9 mouse cellular contexts compared by ENCODE assay signal in the genomic region with DNA sequence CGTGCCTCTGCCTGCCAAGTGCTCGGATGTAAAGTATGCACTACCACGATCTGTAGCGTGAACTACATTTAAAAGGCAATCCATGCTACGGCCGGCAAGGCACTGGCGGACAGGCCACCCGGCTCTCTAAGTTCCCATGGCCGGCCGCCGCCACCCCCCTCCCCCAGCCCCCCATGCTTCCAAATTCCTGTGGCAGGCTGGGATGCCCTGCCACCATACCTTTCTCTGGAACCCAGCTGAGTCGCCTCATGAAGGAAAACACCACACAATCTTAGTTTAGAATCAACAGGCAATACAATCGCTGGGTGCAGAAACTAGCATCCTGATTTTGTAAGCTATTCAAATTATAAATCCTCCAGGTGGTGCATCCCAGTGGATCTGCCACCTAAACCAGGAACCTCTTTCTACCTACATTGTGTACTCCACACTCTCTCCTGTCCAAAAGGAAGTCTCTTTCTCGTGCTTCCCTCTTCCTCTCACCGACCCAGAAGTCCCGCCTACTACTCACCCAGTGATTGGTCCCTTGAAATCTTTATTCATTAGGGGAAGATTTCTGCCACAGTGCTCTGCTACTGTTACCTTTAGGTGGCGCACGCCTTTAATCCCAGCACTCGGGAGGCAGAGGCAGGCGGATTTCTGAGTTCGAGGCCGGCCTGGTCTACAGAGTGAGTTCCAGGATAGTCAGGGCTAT. TPM values are rescaled to one million over a fixed set of nuclear protein-coding genes. Genes with fewer than 3 reads are reported as not detected.
A peak's percentile ranks its signal among the peaks of the same experiment; 100 is the strongest.
DNase-seq lines count a peak whose midpoint lies in the region; ATAC-seq and TF ChIP-seq lines count a peak whose summit lies in the region.
"Had no signal": no experiment of that assay in that cellular context is flagged by ENCODE, and none has a peak within 500 bp of the region (broad histone marks: within the 10 kb centered on the region; RNA-seq: fewer than 3 reads in every experiment).

No protein-coding gene starts in this region.

- TF ChIP-seq CTCF in hindbrain, postnatal 0 days (IDR thresholded peaks at IDR 0.05; ENCODE audit: low read depth), result no peak

- H3K36me3 ChIP-seq in hindbrain, embryonic 10.5 days, result no peaks in the 10 kb centered on the region
- H3K36me3 ChIP-seq in hindbrain, postnatal 0 days (ENCODE audit: insufficient read depth, low read length), result no peaks in the 10 kb centered on the region
- no peaks in the 10 kb centered on the region for H3K36me3 ChIP-seq in liver, embryonic 15.5 days (replicated peaks)

- no peaks in the 10 kb centered on the region for H3K27me3 ChIP-seq in hindbrain, embryonic 10.5 days (ENCODE audit: insufficient read depth, poor library complexity, severe bottlenecking)
- no peaks in the 10 kb centered on the region for H3K27me3 ChIP-seq in hindbrain, postnatal 0 days (ENCODE audit: insufficient read depth, low read length)
- H3K27me3 ChIP-seq in liver, embryonic 15.5 days, result no peaks in the 10 kb centered on the region

- H3K27ac ChIP-seq in hindbrain, embryonic 10.5 days, result no peak overlapping the region
- no peak overlapping the region for H3K27ac ChIP-seq in hindbrain, postnatal 0 days
- no peak overlapping the region for H3K27ac ChIP-seq in liver, embryonic 15.5 days (replicated peaks)

- WGBS in hindbrain, embryonic 10.5 days, result 62% methylated on average over 22 of the region's 22 CpGs
- 59% methylated on average over 22 of the region's 22 CpGs for WGBS in hindbrain, postnatal 0 days
- WGBS in liver, embryonic 15.5 days (ENCODE audit: insufficient replicate concordance), result 53% methylated on average over 22 of the region's 22 CpGs

- H3K9me3 ChIP-seq in hindbrain, embryonic 10.5 days, result no peaks in the 10 kb centered on the region
- no peaks in the 10 kb centered on the region for H3K9me3 ChIP-seq in hindbrain, postnatal 0 days (ENCODE audit: low read length)
- no peaks in the 10 kb centered on the region for H3K9me3 ChIP-seq in liver, embryonic 15.5 days (replicated peaks)

- no peak overlapping the region for H3K9ac ChIP-seq in hindbrain, postnatal 0 days (replicated peaks; ENCODE audit: low read length)
- H3K9ac ChIP-seq in liver, embryonic 15.5 days, result no peak overlapping the region

- ATAC-seq in hindbrain, postnatal 0 days, result no peak
- no peak for ATAC-seq in liver, embryonic 15.5 days (ENCODE audit: insufficient read depth)

- no peak for DNase-seq in hindbrain, embryonic 10.5 days (ENCODE audit: low spot score)
- no peak for DNase-seq in hindbrain, postnatal 0 days (ENCODE audit: low spot score)
- peak; percentile 47 for DNase-seq in CD4-positive, CD25-positive, alpha-beta regulatory T cell, adult 2 months (ENCODE audit: low read depth, low spot score)
- peak; percentile 94 for DNase-seq in ZHBTc4 (ENCODE audit: low read depth, low spot score)
- DNase-seq in frontal cortex, adult 2 months (ENCODE audit: extremely low spot score in 1 of 2, low spot score in 1 of 2), result no peak
- no peak for DNase-seq in adrenal gland, postnatal 4 days (ENCODE audit: low spot score in 2 of 2)
- DNase-seq in gastrocnemius, postnatal 14 days, result no peak
- DNase-seq: cerebellum, adult 11-12 months had no signal

- peak overlapping the region; percentile 34 for H3K4me3 ChIP-seq in hindbrain, embryonic 10.5 days
- H3K4me3 ChIP-seq in hindbrain, postnatal 0 days (ENCODE audit: low read length), result no peak overlapping the region
- peak overlapping the region; percentile 27 for H3K4me3 ChIP-seq in liver, embryonic 15.5 days (replicated peaks)

- H3K4me1 ChIP-seq in hindbrain, embryonic 10.5 days (replicated peaks), result no peaks in the 10 kb centered on the region
- no peaks in the 10 kb centered on the region for H3K4me1 ChIP-seq in hindbrain, postnatal 0 days (ENCODE audit: insufficient read depth, low read length)
- no peaks in the 10 kb centered on the region for H3K4me1 ChIP-seq in liver, embryonic 15.5 days (replicated peaks)

- H3K4me2 ChIP-seq in hindbrain, postnatal 0 days (ENCODE audit: low read depth, low read length), result no peak overlapping the region
- peak overlapping the region; percentile 46 for H3K4me2 ChIP-seq in liver, embryonic 15.5 days

- intact Hi-C loops in gastrocnemius, postnatal 14 days (cut with DNase I; ENCODE audit: low total_unique reads), result no loop called here

RNA-seq across cellular contexts. Expression of a gene that starts 25.9 kb away (rescaled TPM):
- polyA plus RNA-seq in hindbrain, embryonic 10.5 days (2016; fragmentation: Nextera tagmentation; extraction: Ambion mirVana), result 78.4 and 100.0 TPM in 2 replicates
- total RNA-seq in hindbrain, postnatal 0 days (2014; rRNA removed), result 207 and 253 TPM in 2 replicates
- 263 and 284 TPM in 2 replicates for polyA plus RNA-seq in hindbrain, postnatal 0 days (2015; fragmentation: Nextera tagmentation; extraction: Ambion mirVana)
- 8.0 and 9.9 TPM in 2 replicates for polyA plus RNA-seq in liver, embryonic 15.5 days (2015; fragmentation: Nextera tagmentation; extraction: Ambion mirVana)
- 107 and 113 TPM in 2 replicates for polyA plus RNA-seq in frontal cortex, adult 2 months (2012; rRNA removed)
- 100 to 1,000 TPM; 103 to 104 TPM for total RNA-seq in adrenal gland, postnatal 4 days (2021)
- total RNA-seq in gastrocnemius, postnatal 14 days (2021), result 10 to 100 TPM; 15.8 to 16.7 TPM

RNA-seq across cellular contexts. Expression of a gene that starts 37.1 kb away (rescaled TPM):
- 1,503 and 2,739 TPM in 2 replicates for polyA plus RNA-seq in hindbrain, embryonic 10.5 days (2016; fragmentation: Nextera tagmentation; extraction: Ambion mirVana)
- total RNA-seq in hindbrain, postnatal 0 days (2014; rRNA removed), result 8,203 and 10,251 TPM in 2 replicates
- polyA plus RNA-seq in hindbrain, postnatal 0 days (2015; fragmentation: Nextera tagmentation; extraction: Ambion mirVana), result 5,188 and 5,840 TPM in 2 replicates
- polyA plus RNA-seq in liver, embryonic 15.5 days (2015; fragmentation: Nextera tagmentation; extraction: Ambion mirVana), result 15.5 and 17.1 TPM in 2 replicates
- polyA plus RNA-seq in frontal cortex, adult 2 months (2012; rRNA removed), result 370 and 428 TPM in 2 replicates
- total RNA-seq in adrenal gland, postnatal 4 days (2021), result 100 to 1,000 TPM; 380 to 391 TPM
- 1 to 10 TPM; 1.4 to 5.4 TPM for total RNA-seq in gastrocnemius, postnatal 14 days (2021)

Comparison
In these comparisons a context has a peak if more than half of its experiments do, and no peak if none do; other contexts are left out.
1. DNase-seq: peak in CD4-positive, CD25-positive, alpha-beta regulatory T cell, adult 2 months (single experiment) and ZHBTc4 (single experiment); none in hindbrain, embryonic 10.5 days (single experiment), hindbrain, postnatal 0 days (single experiment), frontal cortex, adult 2 months (0 of 2), adrenal gland, postnatal 4 days (0 of 2) and gastrocnemius, postnatal 14 days (single experiment).
2. RNA of a gene that starts 37.1 kb away (polyA plus RNA-seq): 5,188 to 5,840 TPM in hindbrain, postnatal 0 days, 1,503 to 2,739 TPM in hindbrain, embryonic 10.5 days and 370 to 428 TPM in frontal cortex, adult 2 months; 15.5 to 17.1 TPM in liver, embryonic 15.5 days; every median in the first group is over 10 times any median in the second.